Mouse (Mus musculus): ENCODE data around the gene Cox7a1.

Gene Cox7a1

DNA sequence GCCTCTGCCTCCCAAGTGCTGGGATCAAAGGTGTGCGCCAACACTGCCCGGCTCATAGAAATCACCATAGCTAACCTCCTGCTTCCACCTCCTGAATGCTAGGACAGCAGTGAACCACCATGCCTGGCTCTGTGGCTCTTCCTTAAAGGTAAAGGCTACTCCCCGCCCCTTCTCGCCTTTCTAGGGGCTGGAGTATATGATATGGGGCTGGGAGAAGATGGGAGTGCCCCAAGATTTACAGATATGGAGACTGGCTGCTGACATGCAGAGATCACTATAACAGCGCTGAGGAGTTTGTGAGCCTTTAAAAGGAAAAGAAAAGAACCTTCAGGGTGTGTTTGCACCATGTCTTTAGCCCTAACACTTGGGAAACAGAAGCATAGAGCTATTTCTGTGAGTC, 38.3 kb downstream of the Cox7a1 start:
- no peak for DNase-seq

DNA sequence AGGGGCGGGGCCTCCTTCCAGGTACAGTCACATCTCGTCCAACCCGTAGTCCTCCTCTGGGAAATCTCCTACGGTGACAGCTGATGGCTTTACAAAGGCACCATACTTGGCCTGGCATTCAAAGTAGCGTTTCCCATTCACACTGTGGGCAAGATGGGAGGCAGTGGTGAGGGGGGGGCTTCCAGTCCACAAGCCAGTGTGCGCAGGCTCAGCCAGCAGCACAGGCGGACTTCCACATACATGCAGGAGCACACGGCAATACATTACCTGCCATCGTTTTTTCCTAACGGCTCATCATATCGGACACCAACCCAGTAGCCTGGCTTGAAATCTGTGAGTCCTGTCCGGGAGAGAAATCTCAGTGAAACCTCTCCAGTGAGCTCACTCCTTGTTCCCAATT, 40.3 kb downstream of the Cox7a1 start:
- no peak for DNase-seq

DNA sequence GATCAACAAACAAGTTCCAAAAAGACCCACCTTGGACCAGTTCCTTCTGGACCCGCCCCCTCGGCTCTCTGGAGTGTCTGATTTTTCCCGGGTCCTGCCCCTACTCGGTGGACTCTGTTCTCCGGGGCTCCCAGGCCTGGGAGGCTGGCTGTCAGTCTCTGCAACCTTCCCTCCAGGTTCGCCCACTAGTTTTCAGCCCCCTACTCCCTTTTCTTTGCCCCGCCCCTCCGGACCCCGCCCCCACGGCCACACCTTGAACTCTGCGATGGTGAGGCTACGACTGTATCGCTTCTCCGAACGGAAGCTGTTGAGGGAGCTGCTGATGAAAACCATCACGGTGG, 47.4 kb downstream of the Cox7a1 start:
- DNase-seq: no peak

DNA sequence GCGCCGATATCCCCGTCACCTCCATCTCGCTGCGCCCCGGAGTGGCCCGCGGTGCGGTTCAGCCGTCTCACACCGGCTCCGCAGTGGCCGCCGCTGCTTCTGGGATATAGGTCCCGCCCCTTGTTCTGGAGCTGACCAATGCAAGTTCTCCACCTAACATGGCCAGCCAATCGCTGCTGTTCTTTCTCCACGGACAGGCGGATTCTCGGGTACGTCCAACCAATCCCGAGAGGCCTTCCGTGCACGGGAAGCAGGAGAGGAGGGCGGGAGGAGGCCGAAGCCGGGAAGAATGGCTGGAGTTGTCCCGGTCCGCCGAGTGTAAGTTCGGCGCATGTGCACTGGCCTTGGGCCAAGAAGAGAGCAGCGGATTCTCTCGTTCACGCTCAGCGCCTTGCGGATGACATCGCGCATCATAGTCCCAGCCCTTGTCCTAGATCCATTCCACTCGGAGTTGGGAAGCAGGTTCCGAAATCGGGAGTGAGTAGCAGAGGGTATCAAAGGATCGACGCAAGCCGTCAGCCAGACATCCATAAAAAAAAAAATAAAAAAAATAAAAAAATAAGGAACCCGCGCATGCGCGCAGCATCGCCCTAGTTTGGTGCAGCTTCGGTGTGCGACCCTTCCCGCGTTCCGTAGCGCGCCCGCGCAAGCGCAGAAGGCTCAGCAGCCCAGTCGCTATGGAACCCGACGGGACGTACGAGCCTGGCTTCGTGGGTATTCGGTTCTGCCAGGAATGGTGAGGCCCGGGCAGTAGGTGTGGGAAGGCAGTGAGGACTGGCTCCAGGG, 47.9 kb downstream of the Cox7a1 start, which contains the start of the genes Polr2i and Tbcb:
Polr2i (plus strand) TSS at position 280 of the 786 bp plus-strand sequence.
Tbcb (minus strand) TSS at position 604 of the 786 bp plus-strand sequence.
- peak; percentile 98 to 99 for DNase-seq

DNA sequence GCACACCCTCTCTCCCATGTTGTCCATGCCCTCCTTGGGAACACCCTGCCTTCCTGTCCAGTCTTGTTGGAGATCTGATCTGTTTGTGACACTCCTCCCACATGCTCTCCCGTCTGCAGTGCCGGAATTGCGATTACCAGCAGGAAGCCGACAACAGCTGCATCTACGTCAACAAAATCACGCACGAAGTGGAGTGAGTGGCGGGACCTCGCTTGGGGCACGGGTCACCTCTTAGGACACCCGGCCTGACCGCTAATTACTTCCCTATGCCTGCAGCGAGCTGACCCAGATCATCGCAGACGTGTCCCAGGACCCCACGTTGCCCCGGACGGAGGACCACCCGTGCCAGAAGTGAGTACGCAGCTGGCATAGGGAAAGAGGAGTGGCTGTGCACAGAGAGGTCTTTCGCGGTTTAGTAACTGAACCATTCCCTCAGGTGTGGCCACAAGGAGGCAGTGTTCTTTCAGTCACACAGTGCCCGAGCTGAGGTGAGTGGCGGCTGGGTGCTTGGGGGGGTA, 48.7 kb downstream of the Cox7a1 start:
- peak; percentile 66 to 69 for DNase-seq

DNA sequence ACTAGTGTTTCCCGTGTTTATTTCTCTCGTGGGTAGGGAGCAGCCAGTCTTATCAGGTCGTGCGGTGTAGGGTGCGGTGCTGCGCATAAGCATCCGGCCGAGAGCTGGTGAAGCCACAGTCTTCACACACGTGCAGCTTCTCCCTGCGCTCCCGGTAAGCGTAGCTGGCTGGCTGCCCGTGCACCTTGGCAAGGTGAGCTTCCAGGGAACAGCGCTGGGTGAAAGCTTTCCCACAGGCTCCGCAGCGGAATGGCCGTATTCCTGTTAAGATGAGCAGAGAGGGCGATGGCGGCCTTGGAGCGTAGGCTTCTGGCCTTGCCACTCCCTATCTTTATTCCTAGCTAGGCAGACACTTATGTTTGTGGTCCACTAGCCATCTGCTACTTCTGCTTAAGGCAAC, 49.4 kb downstream of the Cox7a1 start:
- DNase-seq: peak; percentile 43 to 51

DNA sequence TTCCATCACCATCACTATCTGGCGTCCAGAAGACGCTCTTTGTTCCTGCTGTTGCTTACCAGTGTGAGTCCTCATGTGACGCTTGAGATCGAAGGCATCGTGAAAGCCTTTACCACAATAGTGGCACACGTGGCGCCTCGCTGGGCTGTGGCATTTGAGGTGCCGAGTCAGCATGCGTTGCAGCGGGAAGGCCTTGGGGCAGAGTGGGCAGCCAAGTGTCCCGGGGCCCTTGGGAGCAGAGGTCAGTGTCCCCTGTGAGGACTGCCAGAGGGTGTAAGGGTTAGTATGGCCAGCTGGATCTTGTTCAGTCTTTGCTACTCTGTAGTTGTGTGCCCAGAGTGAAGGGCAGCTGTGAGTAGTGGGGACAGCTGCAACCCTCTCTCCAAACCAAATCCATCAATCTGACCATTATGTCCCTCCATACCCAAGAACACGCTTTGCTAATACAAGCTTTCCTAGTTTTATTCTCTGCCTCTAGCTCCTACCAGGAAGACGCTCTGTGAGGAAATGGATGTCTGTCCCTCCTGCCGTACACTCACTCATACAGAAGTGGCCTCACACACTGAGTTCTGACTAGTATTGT, 50.4 kb downstream of the Cox7a1 start:
- no peak for DNase-seq

DNA sequence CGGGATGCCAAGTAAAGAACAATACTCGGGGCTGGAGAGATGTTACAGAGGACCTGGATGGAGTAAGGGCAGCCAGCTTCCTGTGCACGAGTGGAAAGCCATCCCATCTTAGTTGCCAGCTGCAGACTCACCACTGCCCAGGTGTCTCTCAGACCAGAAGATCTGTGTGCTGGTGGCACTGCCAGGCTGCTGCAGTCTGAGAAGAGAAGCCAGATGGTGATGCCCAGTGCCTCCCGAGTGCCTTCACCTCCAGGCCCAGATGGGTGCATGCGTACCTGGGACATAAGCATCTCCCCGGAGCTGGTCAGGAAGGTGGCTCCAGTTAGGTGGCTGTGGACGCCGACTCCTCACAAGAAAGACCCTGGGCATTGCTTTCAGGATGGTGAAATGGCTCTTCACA, 51.1 kb downstream of the Cox7a1 start:
- DNase-seq: no peak

DNA sequence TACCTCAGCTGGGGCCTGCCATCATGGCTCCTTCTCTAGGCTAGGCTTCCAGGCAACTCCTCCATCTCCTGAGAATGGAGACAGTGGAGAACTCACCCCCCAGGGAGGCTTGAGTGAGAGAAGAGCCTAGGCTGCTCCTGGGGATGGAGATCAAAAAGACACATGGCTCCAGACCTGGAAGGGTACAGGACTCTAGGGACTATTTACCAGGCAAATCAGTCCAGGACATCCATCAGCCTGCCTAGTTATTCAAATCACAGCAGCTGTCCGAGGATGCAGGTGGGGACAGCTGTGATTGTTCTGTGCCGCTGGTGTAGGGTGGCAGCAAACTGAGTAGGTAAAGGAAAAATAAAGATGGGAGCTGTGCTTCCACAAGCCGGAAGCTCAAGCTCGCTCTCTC, 51.7 kb downstream of the Cox7a1 start, which contains the start of gene Ovol3:
Ovol3 (minus strand) TSS at position 101 of the 400 bp plus-strand sequence.
- DNase-seq: no peak

Measured in cerebellum, adult 18-20 months (tissue).